In the genomic region with DNA sequence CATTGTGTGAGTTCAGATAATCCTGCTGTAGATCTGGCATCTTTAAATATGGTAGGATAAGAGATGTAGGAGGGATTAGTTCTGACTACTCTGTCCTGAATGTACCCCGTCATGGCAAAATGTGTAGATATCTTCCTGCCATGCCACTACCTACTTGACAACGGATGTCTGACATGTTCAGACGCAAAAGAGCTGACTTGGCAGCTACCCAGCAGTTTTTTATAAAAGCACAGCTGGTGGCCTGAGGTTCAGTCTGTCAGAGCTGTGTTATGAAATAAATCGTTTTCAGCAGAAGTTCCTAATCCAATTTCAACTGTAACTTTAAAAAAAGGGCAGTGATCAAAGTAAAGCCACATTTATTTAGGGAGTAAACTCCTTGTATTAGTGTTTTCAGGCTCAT, we compare ENCODE assay signal across 8 mouse cellular contexts.
A peak's percentile ranks its signal among the peaks of the same experiment; 100 is the strongest.
DNase-seq lines count a peak whose midpoint lies in the region; ATAC-seq lines count a peak whose summit lies in the region.

No protein-coding gene starts in this region.

- no peak overlapping the region for H3K4me2 ChIP-seq in kidney, embryonic 16.5 days (replicated peaks; ENCODE audit: low read depth, low read length)
- H3K4me2 ChIP-seq in hindbrain, embryonic 15.5 days: no peak overlapping the region
- no peak overlapping the region for H3K4me2 ChIP-seq in midbrain, embryonic 14.5 days (ENCODE audit: low read length)

- no peaks in the 10 kb centered on the region for H3K36me3 ChIP-seq in kidney, embryonic 16.5 days (ENCODE audit: insufficient read depth, low read length)
- H3K36me3 ChIP-seq in hindbrain, embryonic 15.5 days: no peaks in the 10 kb centered on the region
- H3K36me3 ChIP-seq in midbrain, embryonic 14.5 days (ENCODE audit: control insufficient read depth, insufficient read depth, low read length): no peaks in the 10 kb centered on the region

- ATAC-seq in kidney, embryonic 16.5 days (ENCODE audit: low FRiP score, low TSS enrichment): no peak
- 0 out of 2 replicates have a peak, but pooled peaks have one; percentile 19 for ATAC-seq in hindbrain, embryonic 15.5 days (ENCODE audit: low FRiP score, low read depth)
- no peak; the same call in 1 of the 2 replicates for ATAC-seq in midbrain, embryonic 14.5 days (ENCODE audit: low FRiP score, low TSS enrichment)

- H3K27me3 ChIP-seq in kidney, embryonic 16.5 days (ENCODE audit: insufficient read depth, low read length): no peaks in the 10 kb centered on the region
- H3K27me3 ChIP-seq in hindbrain, embryonic 15.5 days: no peaks in the 10 kb centered on the region
- no peaks in the 10 kb centered on the region for H3K27me3 ChIP-seq in midbrain, embryonic 14.5 days (ENCODE audit: control insufficient read depth, insufficient read depth, low read length)

- H3K4me3 ChIP-seq in kidney, embryonic 16.5 days (ENCODE audit: low read length): no peak overlapping the region
- H3K4me3 ChIP-seq in hindbrain, embryonic 15.5 days: no peak overlapping the region
- no peak overlapping the region for H3K4me3 ChIP-seq in midbrain, embryonic 14.5 days (replicated peaks; ENCODE audit: low read depth, low read length)

- DNase-seq in kidney, adult 8-10 months: peak; percentile 47 to 55
- DNase-seq in Muller cell, postnatal 12 days (ENCODE audit: inconsistent ontology term): peak; percentile 49
- DNase-seq in fat pad, adult 2 months (ENCODE audit: extremely low read depth, low read depth, low spot score): peak; percentile 75
- peak; percentile 81 for DNase-seq in midbrain, embryonic 14.5 days
- no peak for DNase-seq in frontal cortex, postnatal 25 days (ENCODE audit: low spot score in 2 of 2)
- no peak for DNase-seq in ovary, postnatal 10 days (ENCODE audit: low spot score)

- no peak overlapping the region for H3K27ac ChIP-seq in kidney, embryonic 16.5 days (ENCODE audit: low read length)
- no peak overlapping the region for H3K27ac ChIP-seq in hindbrain, embryonic 15.5 days (replicated peaks)
- H3K27ac ChIP-seq in midbrain, embryonic 14.5 days (replicated peaks; ENCODE audit: low read depth, low read length): no peak overlapping the region

- H3K9ac ChIP-seq in kidney, embryonic 16.5 days (replicated peaks; ENCODE audit: low read length): no peak overlapping the region
- no peak overlapping the region for H3K9ac ChIP-seq in hindbrain, embryonic 15.5 days
- H3K9ac ChIP-seq in midbrain, embryonic 14.5 days (replicated peaks; ENCODE audit: low read length): no peak overlapping the region

- 17% methylated on average over 4 of the region's 4 CpGs for WGBS in kidney, embryonic 16.5 days
- 8% methylated on average over 4 of the region's 4 CpGs for WGBS in hindbrain, embryonic 15.5 days
- 3% methylated on average over 4 of the region's 4 CpGs for WGBS in midbrain, embryonic 14.5 days

- peaks cover 16% of the 10 kb centered on the region for H3K4me1 ChIP-seq in kidney, embryonic 16.5 days (ENCODE audit: insufficient read depth, low read length)
- peaks cover 29% of the 10 kb centered on the region for H3K4me1 ChIP-seq in hindbrain, embryonic 15.5 days (replicated peaks)
- H3K4me1 ChIP-seq in midbrain, embryonic 14.5 days (ENCODE audit: control insufficient read depth, insufficient read depth, low read length): peaks cover 12% of the 10 kb centered on the region

- H3K9me3 ChIP-seq in kidney, embryonic 16.5 days (ENCODE audit: low read length): no peaks in the 10 kb centered on the region
- no peaks in the 10 kb centered on the region for H3K9me3 ChIP-seq in hindbrain, embryonic 15.5 days
- H3K9me3 ChIP-seq in midbrain, embryonic 14.5 days (ENCODE audit: control insufficient read depth, low read length): no peaks in the 10 kb centered on the region

Comparison
In these comparisons a context has a peak if more than half of its experiments do, and no peak if none do; other contexts are left out.
1. DNase-seq: peak in kidney, adult 8-10 months (2 of 2), Muller cell, postnatal 12 days (single experiment), fat pad, adult 2 months (single experiment) and midbrain, embryonic 14.5 days (single experiment); none in frontal cortex, postnatal 25 days (0 of 2) and ovary, postnatal 10 days (single experiment).